ENCODE assay signal across 8 mouse cellular contexts in genomic region chrX:140956272-140956940, GRCm38 (mm10). TPM values are rescaled to one million over a fixed set of nuclear protein-coding genes. Genes with fewer than 3 reads are reported as not detected.
DNase-seq lines count a peak whose midpoint lies in the region; ATAC-seq lines count a peak whose summit lies in the region.

Gene Psmd10, minus strand, starts transcription at chrX:140956728.
Gene Atg4a, plus strand, starts transcription at chrX:140956907.

- peak; percentile 92 to 96 for DNase-seq in adrenal gland, adult (ENCODE audit: inconsistent age in 2 of 2, low spot score in 1 of 2)
- DNase-seq in embryo, embryonic 10.5 days (ENCODE audit: low spot score): peak; percentile 95
- DNase-seq in gastrocnemius, postnatal 14 days: peak; percentile 88
- DNase-seq in left cerebral cortex, postnatal 10 days (ENCODE audit: extremely low spot score in 1 of 2, low spot score in 2 of 2): peak; percentile 92 to 94
- DNase-seq in right cerebral cortex, postnatal 25 days: peak; percentile 87
- peak; percentile 79 to 88 for DNase-seq in urinary bladder, postnatal 4 days (ENCODE audit: low spot score in 2 of 2)

- ATAC-seq in inflammation-experienced regulatory T-cells, adult 6 months: peak; percentile 99
- ATAC-seq in megakaryocyte-erythroid progenitor cell, adult 5-6 weeks (replicated peaks; ENCODE audit: low FRiP score, low TSS enrichment, poor library complexity, severe bottlenecking): peak; percentile 95

- intact Hi-C loops in gastrocnemius, postnatal 14 days (cut with DNase I; ENCODE audit: low total_unique reads): no loop called here
- intact Hi-C loops in left cerebral cortex, postnatal 10 days (cut with DNase I): no loop called here

RNA-seq across cellular contexts. Expression of gene Psmd10, which starts in this region (rescaled TPM):
- 10 to 100 TPM in 1 of 2 experiments, 1 to 10 TPM in 1; 10.0 to 12.5 TPM for total RNA-seq in gastrocnemius, postnatal 14 days (2021)
- polyA plus RNA-seq in inflammation-experienced regulatory T-cells, adult 6 months (2017; shearing (Covaris generic)): 10 to 100 TPM; 69.2 to 79.1 (median 74.9) TPM
- 10 to 100 TPM; 14.8 to 15.9 TPM for total RNA-seq in left cerebral cortex, postnatal 10 days (2021)
- total RNA-seq in megakaryocyte-erythroid progenitor cell, adult 5-6 weeks (2014; fragmentation: Nextera tagmentation): 19.2 and 30.8 TPM in 2 replicates
- total RNA-seq in megakaryocyte-erythroid progenitor cell, adult 5-6 weeks (2017): 51.2 and 61.8 TPM in 2 replicates

RNA-seq across cellular contexts. Expression of gene Atg4a, which starts in this region (rescaled TPM):
- total RNA-seq in gastrocnemius, postnatal 14 days (2021): 10 to 100 TPM; 19.1 to 20.0 TPM
- polyA plus RNA-seq in inflammation-experienced regulatory T-cells, adult 6 months (2017; shearing (Covaris generic)): 10 to 100 TPM; 21.1 to 38.0 (median 35.3) TPM
- total RNA-seq in left cerebral cortex, postnatal 10 days (2021): 10 to 100 TPM; 10.1 to 20.9 TPM
- total RNA-seq in megakaryocyte-erythroid progenitor cell, adult 5-6 weeks (2014; fragmentation: Nextera tagmentation): 13.9 and 21.3 TPM in 2 replicates
- 19.1 and 26.9 TPM in 2 replicates for total RNA-seq in megakaryocyte-erythroid progenitor cell, adult 5-6 weeks (2017)

Comparison
In these comparisons a context has a peak if more than half of its experiments do, and no peak if none do; other contexts are left out.
1. Peak in every context shown above with its lines: DNase-seq and ATAC-seq.